Mouse (Mus musculus) liver, adult 2 months (tissue): ENCODE measurements around the gene Pdzd2.

Source experiments
- CTCF ChIP-seq: fragments of 200-500 bp; IDR thresholded peaks from 2 replicates; pipeline ENCODE4 v1.5.1; 2011; ENCODE audit warnings: low read depth, low read length, control low read depth
- POLR2A ChIP-seq: fragments of 200-500 bp; IDR thresholded peaks from 2 replicates; pipeline ENCODE4 v1.6.1; 2011; ENCODE audit warnings: low read length, control low read depth; ENCODE audit not compliant: insufficient read depth; ENCODE audit errors: extremely low read depth

GRCm38 (mm10) chr15:12667760-12668520 is 71.8 kb downstream of the Pdzd2 start:
- TF ChIP-seq CTCF = no peak
- no peak for TF ChIP-seq POLR2A
